Mouse (Mus musculus) urinary bladder, postnatal 36 days (tissue): ENCODE measurements at regions not wholly inside any gene's neighbourhood (a gene's known extent, or its start where the extent isn't known, plus 50 kb on each side); places are given as distances from the start of the nearest gene placed in this dataset.

Experiments used
- DNase-seq, 2 experiments: peaks; one replicate each; pipeline ENCODE4 v3.0.0; 2022; ENCODE audit warnings: low spot score in 2 of 2, mixed read lengths in 1 of 2

- DNase-seq: no peak
Measured at GRCm38 (mm10) chr7:71648314-71648713, 297.0 kb upstream of the Gm10295 start.

DNA sequence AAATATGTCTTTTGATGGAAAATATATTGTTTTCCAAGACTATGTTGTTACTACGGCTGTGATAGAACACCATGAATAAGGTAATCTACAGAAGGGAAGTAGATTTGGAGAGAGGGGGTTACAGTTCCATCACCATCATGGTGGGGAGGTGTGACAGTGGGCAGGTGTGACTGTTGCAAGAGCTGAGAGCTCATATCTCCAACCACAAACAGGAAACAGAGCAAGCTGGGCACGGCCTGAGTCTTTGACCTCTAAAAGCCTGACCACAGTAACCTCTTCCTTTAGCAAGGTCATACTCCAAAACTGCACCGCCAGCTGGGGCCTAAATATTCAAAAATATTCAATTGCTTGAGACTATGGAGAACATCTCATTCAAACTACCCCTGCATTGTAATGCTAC, 295.7 kb upstream of the Gm10295 start:
- no peak for DNase-seq

DNA sequence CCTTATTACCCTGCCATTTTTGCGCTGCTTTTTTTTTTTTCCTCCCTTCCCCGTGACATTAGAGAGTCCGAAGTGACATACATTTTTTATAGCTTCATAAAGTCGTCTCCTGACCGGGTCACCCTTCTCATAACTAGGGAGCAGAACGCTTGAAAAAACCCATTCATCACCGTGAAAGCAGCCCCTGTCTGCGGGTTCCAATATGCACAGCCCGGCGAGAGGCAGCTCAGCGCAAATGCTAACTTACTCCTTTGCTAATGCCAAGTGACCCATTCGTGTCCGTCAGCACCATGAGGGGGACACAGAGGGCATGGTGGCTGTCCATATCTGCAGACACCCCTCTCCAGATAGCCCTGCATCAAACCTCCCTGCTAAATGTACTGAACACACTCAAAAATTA, 271.8 kb upstream of the Gm10295 start:
- DNase-seq: no peak

GRCm38 (mm10) chr7:71603159-71603558, 251.9 kb upstream of the Gm10295 start:
- peak in 1 of 2 experiments; percentile 20 for DNase-seq

- DNase-seq: no peak
Measured at GRCm38 (mm10) chr7:71596780-71597179, 245.5 kb upstream of the Gm10295 start.

DNA sequence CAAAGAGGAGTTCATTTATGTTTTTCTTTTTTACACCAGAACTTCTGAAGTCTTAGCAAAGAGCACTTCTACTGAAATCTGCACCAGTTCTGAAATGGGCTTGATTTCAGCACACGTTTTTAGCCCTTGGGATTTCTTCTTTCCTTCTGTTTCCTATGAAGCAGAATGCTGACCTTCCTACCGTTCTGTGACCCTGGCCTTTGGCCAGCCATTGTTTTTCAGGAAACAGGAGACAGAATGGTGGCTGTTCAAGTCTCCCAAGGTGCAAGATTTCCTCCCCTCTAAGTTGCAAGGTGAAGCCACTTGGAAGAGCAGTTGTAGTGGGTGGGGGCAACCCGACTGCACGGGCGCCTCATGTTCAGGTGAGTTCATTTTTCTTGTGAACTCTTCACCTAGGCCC, 236.3 kb upstream of the Gm10295 start:
- DNase-seq: no peak

DNA sequence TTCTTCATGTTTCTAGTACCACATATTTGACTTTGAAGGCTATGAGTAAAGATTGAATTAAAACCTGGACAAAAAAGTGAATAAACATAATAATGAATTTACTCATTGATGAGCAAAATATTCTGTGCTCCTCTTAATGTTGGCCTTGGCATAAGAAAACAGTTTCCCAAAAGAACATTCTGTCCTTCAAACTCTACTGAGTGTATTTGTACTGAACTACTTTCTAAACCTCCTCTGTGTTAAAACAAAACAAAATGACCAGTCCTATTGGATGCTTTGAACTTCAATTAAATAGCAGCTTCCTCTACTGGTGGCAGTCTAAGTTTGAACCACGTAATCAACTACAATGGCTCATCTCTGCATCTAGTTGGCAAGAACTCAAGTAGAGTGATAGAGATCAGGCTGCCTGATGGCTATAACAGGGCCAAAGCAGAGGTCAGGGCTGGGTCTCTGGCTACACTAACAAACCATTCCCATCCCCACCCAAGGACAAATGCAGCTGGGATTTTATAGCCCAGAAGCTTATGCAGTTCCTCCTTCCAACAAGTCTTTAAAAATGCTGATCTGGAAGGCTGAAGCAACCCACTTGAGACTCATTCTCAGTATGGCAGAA, 232.3 kb upstream of the Gm10295 start:
- DNase-seq: peak; percentile 10 to 29

GRCm38 (mm10) chr7:71581746-71582145, 230.5 kb upstream of the Gm10295 start:
- DNase-seq: peak; percentile 55 to 56

GRCm38 (mm10) chr7:71560296-71560936, 209.1 kb upstream of the Gm10295 start:
- no peak for DNase-seq

- no peak for DNase-seq
Measured at GRCm38 (mm10) chr7:71556473-71556872, 205.2 kb upstream of the Gm10295 start.

GRCm38 (mm10) chr7:71555476-71555875, 204.2 kb upstream of the Gm10295 start:
- DNase-seq: no peak

DNA sequence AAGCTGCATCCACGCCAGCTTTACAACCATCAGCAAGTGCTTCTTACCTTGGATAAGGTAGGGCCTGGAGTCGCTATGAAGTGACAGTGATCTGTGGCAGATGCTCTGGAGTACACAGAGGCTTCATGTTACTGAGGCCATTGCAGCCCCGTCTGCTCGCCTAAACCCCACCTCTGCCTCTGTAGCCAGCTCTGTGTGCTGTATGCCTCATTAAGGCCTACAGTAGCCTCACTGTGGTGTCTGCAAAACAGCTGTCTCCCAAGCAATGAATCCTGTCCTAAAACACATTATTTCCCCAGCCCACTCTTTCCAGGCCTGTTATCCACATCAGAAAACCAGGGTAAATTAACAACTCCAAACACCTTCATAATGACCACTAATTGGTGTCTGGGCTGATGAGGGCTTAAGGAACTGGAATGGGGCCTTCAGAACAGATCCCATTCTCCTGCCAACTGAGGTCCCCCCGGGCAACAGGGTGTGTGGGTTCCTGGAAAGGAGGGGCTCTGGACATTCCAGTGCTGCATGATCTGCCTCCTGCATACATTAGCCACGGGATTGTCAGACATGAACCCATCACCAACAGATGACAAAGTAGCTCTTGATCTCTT, 195.4 kb upstream of the Gm10295 start:
- no peak for DNase-seq

- no peak for DNase-seq
Measured at GRCm38 (mm10) chr7:71541467-71541866, 190.2 kb upstream of the Gm10295 start.

DNA sequence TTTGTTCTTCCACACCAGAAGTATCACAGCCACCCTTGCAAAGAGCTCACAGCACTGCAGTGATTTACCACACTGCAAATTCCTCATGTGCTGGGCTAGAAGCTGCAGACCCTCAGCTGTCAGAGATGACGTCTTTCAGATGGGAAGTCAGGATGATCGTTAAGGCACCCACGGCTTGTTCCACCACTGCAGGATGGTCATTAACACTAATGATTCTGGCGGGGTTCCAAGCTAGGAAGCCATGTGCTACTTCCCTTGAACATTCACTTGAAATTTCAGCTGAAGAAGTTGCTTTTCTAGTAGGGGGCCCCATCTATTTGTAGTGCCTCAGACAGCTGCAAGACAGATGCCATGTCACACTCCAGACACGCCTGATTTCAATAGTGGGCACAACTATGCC, 181.8 kb upstream of the Gm10295 start:
- no peak for DNase-seq

GRCm38 (mm10) chr7:71531496-71531895, 180.2 kb upstream of the Gm10295 start:
- peak in 1 of 2 experiments; percentile 10 for DNase-seq

- DNase-seq: no peak
Measured at GRCm38 (mm10) chr7:71530922-71531321, 179.6 kb upstream of the Gm10295 start.

GRCm38 (mm10) chr7:71526152-71526551, 174.9 kb upstream of the Gm10295 start:
- no peak for DNase-seq

DNA sequence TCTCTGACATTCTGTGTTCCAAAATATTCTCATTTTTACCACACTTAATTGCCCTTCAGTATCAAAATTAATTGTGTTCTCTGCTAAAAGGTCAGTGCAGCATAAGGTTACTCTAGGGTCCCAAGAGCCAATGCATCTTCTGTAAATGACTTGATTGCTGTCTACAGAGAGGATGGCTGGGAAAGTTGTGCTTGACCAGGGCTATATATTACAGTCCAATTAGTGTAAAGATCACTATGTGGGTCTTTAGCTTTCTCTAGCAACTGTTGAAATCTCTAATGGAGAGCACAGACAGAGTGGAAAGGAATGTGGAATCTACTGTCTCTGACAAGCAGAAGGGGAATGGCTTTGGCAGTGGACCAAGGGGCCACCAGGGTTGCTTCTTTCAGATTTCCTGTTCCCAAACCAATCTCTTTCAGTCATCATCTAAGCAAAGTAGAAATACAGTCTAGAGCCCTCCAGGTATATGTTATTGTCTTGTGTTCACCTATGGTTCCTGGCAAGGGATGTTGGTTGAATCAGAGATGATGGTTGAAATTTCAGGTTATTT, 173.4 kb upstream of the Gm10295 start:
- DNase-seq: no peak

GRCm38 (mm10) chr7:71524119-71524518, 172.8 kb upstream of the Gm10295 start:
- DNase-seq: no peak

- DNase-seq: no peak
Measured at GRCm38 (mm10) chr7:71507379-71507778, 156.1 kb upstream of the Gm10295 start.

- no peak for DNase-seq
Measured at GRCm38 (mm10) chr7:71500719-71501118, 149.4 kb upstream of the Gm10295 start.

GRCm38 (mm10) chr7:71498123-71498522, 146.8 kb upstream of the Gm10295 start:
- no peak for DNase-seq

DNA sequence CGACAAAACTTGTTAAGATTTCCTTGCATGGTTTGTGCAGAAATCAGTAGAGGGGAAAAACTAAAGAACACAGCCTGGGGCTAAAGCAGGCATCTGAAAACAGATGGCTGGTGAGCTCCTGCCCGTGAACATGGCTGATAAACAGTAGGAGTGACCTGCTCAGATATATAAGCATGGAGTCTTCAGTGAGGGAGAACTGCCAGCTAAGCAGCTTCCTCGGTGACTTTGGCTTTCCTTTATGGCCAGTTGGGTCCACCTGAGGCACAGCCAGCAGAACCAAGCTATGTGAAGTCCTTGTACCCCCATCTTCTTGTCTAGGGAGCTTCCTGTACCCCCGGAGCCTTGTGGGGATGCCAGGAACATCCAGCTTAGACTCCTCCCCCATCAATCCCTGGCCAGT, 139.8 kb upstream of the Gm10295 start:
- no peak for DNase-seq
